16 mouse cellular contexts compared by ENCODE assay signal in genomic region chr3:89860343-89860742, GRCm38 (mm10). TPM values are rescaled to one million over a fixed set of nuclear protein-coding genes. Genes with fewer than 3 reads are reported as not detected.
DNase-seq lines count a peak whose midpoint lies in the region; ATAC-seq and TF ChIP-seq lines count a peak whose summit lies in the region.
"Had no signal": no experiment of that assay in that cellular context is flagged by ENCODE, and none has a peak within 500 bp of the region (broad histone marks: within the 10 kb centered on the region; RNA-seq: fewer than 3 reads in every experiment).

No protein-coding gene starts in this region.

- H3K9me3 ChIP-seq in forebrain, embryonic 10.5 days = peaks cover 5% of the 10 kb centered on the region; the same call in 1 of the 2 replicates
- no peaks in the 10 kb centered on the region for H3K9me3 ChIP-seq in forebrain, postnatal 0 days (ENCODE audit: low read length)
- peaks cover 4% of the 10 kb centered on the region; the same call in 1 of the 2 replicates for H3K9me3 ChIP-seq in heart, embryonic 11.5 days (replicated peaks; ENCODE audit: control insufficient read depth, low read length)
- no peaks in the 10 kb centered on the region; the same call in 1 of the 2 replicates for H3K9me3 ChIP-seq in limb, embryonic 13.5 days
- no peaks in the 10 kb centered on the region for H3K9me3 ChIP-seq in limb, embryonic 10.5 days (replicated peaks)
- H3K9me3 ChIP-seq in kidney, embryonic 14.5 days (ENCODE audit: control insufficient read depth, low read length) = no peaks in the 10 kb centered on the region
- H3K9me3 ChIP-seq: limb, embryonic 12.5 days; liver, embryonic 12.5 days; midbrain, embryonic 12.5 days; neural tube, embryonic 12.5 days had no signal

- intact Hi-C loops in heart, adult 2 months (cut with DNase I) = loop anchor here (2.0 kb wide), 1 partner anchor 52 kb away; the partner anchor contains the start of gene Il6ra

- ATAC-seq in forebrain, postnatal 0 days = no peak
- no peak for ATAC-seq in heart, embryonic 11.5 days (replicated peaks; ENCODE audit: insufficient number of reproducible peaks, low FRiP score, low TSS enrichment)
- no peak for ATAC-seq in limb, embryonic 13.5 days (ENCODE audit: low FRiP score, low read depth)
- no peak for ATAC-seq in kidney, embryonic 14.5 days (ENCODE audit: low FRiP score, low TSS enrichment)
- ATAC-seq: liver, embryonic 12.5 days had no signal

- 78% methylated on average over 3 of the region's 3 CpGs for WGBS in forebrain, embryonic 10.5 days
- WGBS in forebrain, postnatal 0 days = 74% methylated on average over 3 of the region's 3 CpGs
- 53% methylated on average over 3 of the region's 3 CpGs for WGBS in heart, adult 2 months
- 77% methylated on average over 3 of the region's 3 CpGs for WGBS in heart, embryonic 11.5 days (ENCODE audit: insufficient replicate concordance)
- WGBS in limb, embryonic 13.5 days = 81% methylated on average over 3 of the region's 3 CpGs
- 82% methylated on average over 3 of the region's 3 CpGs for WGBS in limb, embryonic 10.5 days
- WGBS in kidney, embryonic 14.5 days = 84% methylated on average over 3 of the region's 3 CpGs

- no peaks in the 10 kb centered on the region for H3K79me2 ChIP-seq in heart, adult 2 months (replicated peaks; ENCODE audit: control insufficient read depth, insufficient read depth, low read length)
- H3K79me2 ChIP-seq in myocyte (ENCODE audit: control insufficient read depth, insufficient read depth) = no peaks in the 10 kb centered on the region

- H3K4me2 ChIP-seq in forebrain, postnatal 0 days (ENCODE audit: low read depth) = no peak overlapping the region
- no peak overlapping the region for H3K4me2 ChIP-seq in heart, embryonic 11.5 days
- H3K4me2 ChIP-seq in limb, embryonic 13.5 days (replicated peaks) = no peak overlapping the region
- H3K4me2 ChIP-seq in myocyte (ENCODE audit: low read depth) = peak overlapping the region; percentile 67
- no peak overlapping the region for H3K4me2 ChIP-seq in kidney, embryonic 14.5 days (replicated peaks; ENCODE audit: low read depth, low read length)
- H3K4me2 ChIP-seq: limb, embryonic 12.5 days; liver, embryonic 12.5 days; midbrain, embryonic 12.5 days had no signal

- TF ChIP-seq EP300 in heart, adult 2 months (IDR thresholded peaks at IDR 0.05; ENCODE audit: insufficient read depth, low read depth, low read length) = no peak

- H3K27ac ChIP-seq in forebrain, embryonic 10.5 days = peak overlapping the region; percentile 37; the same call in 1 of the 2 replicates
- no peak overlapping the region for H3K27ac ChIP-seq in forebrain, postnatal 0 days (ENCODE audit: low read depth, low read length)
- H3K27ac ChIP-seq in heart, adult 2 months = peak overlapping the region; percentile 74
- no peak overlapping the region for H3K27ac ChIP-seq in heart, embryonic 11.5 days (ENCODE audit: low read depth, low read length)
- H3K27ac ChIP-seq in limb, embryonic 13.5 days = no peak overlapping the region
- H3K27ac ChIP-seq in limb, embryonic 10.5 days = no peak overlapping the region
- no peak overlapping the region for H3K27ac ChIP-seq in kidney, embryonic 14.5 days (ENCODE audit: low read depth, low read length)
- H3K27ac ChIP-seq: hindbrain, postnatal 0 days; limb, embryonic 12.5 days; liver, embryonic 12.5 days; midbrain, embryonic 12.5 days; neural tube, embryonic 12.5 days had no signal

- no peak overlapping the region for H3K4me3 ChIP-seq in forebrain, embryonic 10.5 days
- H3K4me3 ChIP-seq in forebrain, postnatal 0 days (ENCODE audit: low read depth, low read length) = no peak overlapping the region
- no peak overlapping the region for H3K4me3 ChIP-seq in heart, adult 2 months
- H3K4me3 ChIP-seq in heart, embryonic 11.5 days (ENCODE audit: low read depth, low read length) = no peak overlapping the region
- H3K4me3 ChIP-seq in limb, embryonic 13.5 days = no peak overlapping the region
- H3K4me3 ChIP-seq in limb, embryonic 10.5 days = no peak overlapping the region
- H3K4me3 ChIP-seq in myocyte = no peak overlapping the region
- H3K4me3 ChIP-seq in kidney, embryonic 14.5 days (ENCODE audit: low read length) = no peak overlapping the region
- H3K4me3 ChIP-seq: limb, embryonic 12.5 days; liver, embryonic 12.5 days; midbrain, embryonic 12.5 days; neural tube, embryonic 12.5 days had no signal

- no peak for DNase-seq in forebrain, embryonic 10.5 days (ENCODE audit: extremely low spot score, low spot score)
- DNase-seq in forebrain, postnatal 0 days = no peak
- no peak for DNase-seq in heart, adult 2 months
- DNase-seq in limb, embryonic 10.5 days (ENCODE audit: low spot score) = no peak
- DNase-seq: cerebellum, adult 9-10 months had no signal

- TF ChIP-seq CTCF in forebrain, postnatal 0 days (IDR thresholded peaks at IDR 0.05; ENCODE audit: low read depth) = no peak
- TF ChIP-seq CTCF in heart, adult 2 months (IDR thresholded peaks at IDR 0.05) = no peak

- no peaks in the 10 kb centered on the region for H3K36me3 ChIP-seq in forebrain, embryonic 10.5 days (replicated peaks)
- H3K36me3 ChIP-seq in forebrain, postnatal 0 days (ENCODE audit: insufficient read depth) = no peaks in the 10 kb centered on the region
- H3K36me3 ChIP-seq in heart, adult 2 months (ENCODE audit: control insufficient read depth, insufficient read depth, low read length) = peaks cover 12% of the 10 kb centered on the region
- no peaks in the 10 kb centered on the region for H3K36me3 ChIP-seq in heart, embryonic 11.5 days (ENCODE audit: control insufficient read depth, insufficient read depth, low read length)
- H3K36me3 ChIP-seq in limb, embryonic 13.5 days = no peaks in the 10 kb centered on the region
- H3K36me3 ChIP-seq in limb, embryonic 10.5 days = no peaks in the 10 kb centered on the region
- H3K36me3 ChIP-seq in myocyte (ENCODE audit: control insufficient read depth, insufficient read depth) = no peaks in the 10 kb centered on the region
- H3K36me3 ChIP-seq in kidney, embryonic 14.5 days (ENCODE audit: control insufficient read depth, insufficient read depth, low read length) = no peaks in the 10 kb centered on the region
- H3K36me3 ChIP-seq: limb, embryonic 12.5 days; liver, embryonic 12.5 days; midbrain, embryonic 12.5 days; neural tube, embryonic 12.5 days had no signal

- H3ac ChIP-seq in myocyte (ENCODE audit: control insufficient read depth, insufficient read length) = no peak overlapping the region

- H3K27me3 ChIP-seq in forebrain, embryonic 10.5 days (ENCODE audit: poor library complexity, severe bottlenecking) = peaks cover 14% of the 10 kb centered on the region
- no peaks in the 10 kb centered on the region for H3K27me3 ChIP-seq in forebrain, postnatal 0 days (ENCODE audit: insufficient read depth, low read length)
- no peaks in the 10 kb centered on the region for H3K27me3 ChIP-seq in heart, adult 2 months (ENCODE audit: control insufficient read depth, insufficient read depth, low read length)
- H3K27me3 ChIP-seq in heart, embryonic 11.5 days (ENCODE audit: control insufficient read depth, insufficient read depth, low read length) = no peaks in the 10 kb centered on the region
- no peaks in the 10 kb centered on the region for H3K27me3 ChIP-seq in limb, embryonic 13.5 days
- no peaks in the 10 kb centered on the region for H3K27me3 ChIP-seq in limb, embryonic 10.5 days (ENCODE audit: low read depth, poor library complexity, severe bottlenecking)
- H3K27me3 ChIP-seq in myocyte (ENCODE audit: control insufficient read depth, insufficient read depth, insufficient read length) = no peaks in the 10 kb centered on the region
- no peaks in the 10 kb centered on the region for H3K27me3 ChIP-seq in kidney, embryonic 14.5 days (ENCODE audit: control insufficient read depth, insufficient read depth, low read length)
- H3K27me3 ChIP-seq: limb, embryonic 12.5 days; neural tube, embryonic 12.5 days had no signal

- peaks cover 18% of the 10 kb centered on the region for H3K4me1 ChIP-seq in forebrain, embryonic 10.5 days
- peaks cover 8% of the 10 kb centered on the region; the same call in 1 of the 2 replicates for H3K4me1 ChIP-seq in forebrain, postnatal 0 days (ENCODE audit: insufficient read depth)
- H3K4me1 ChIP-seq in heart, adult 2 months (ENCODE audit: control insufficient read depth, insufficient read depth, low read length) = peaks cover 19% of the 10 kb centered on the region
- 0 out of 2 replicates have a peak, but pooled peaks cover 3% of the 10 kb centered on the region for H3K4me1 ChIP-seq in heart, embryonic 11.5 days (ENCODE audit: control insufficient read depth, insufficient read depth, low read length)
- H3K4me1 ChIP-seq in limb, embryonic 13.5 days = peaks cover 15% of the 10 kb centered on the region
- H3K4me1 ChIP-seq in limb, embryonic 10.5 days = peaks cover 14% of the 10 kb centered on the region
- no peaks in the 10 kb centered on the region for H3K4me1 ChIP-seq in kidney, embryonic 14.5 days (ENCODE audit: control insufficient read depth, insufficient read depth, low read length)

- H3K9ac ChIP-seq in forebrain, postnatal 0 days = no peak overlapping the region
- no peak overlapping the region for H3K9ac ChIP-seq in heart, adult 2 months (ENCODE audit: low read depth, low read length)
- H3K9ac ChIP-seq in heart, embryonic 11.5 days (ENCODE audit: low read depth, low read length) = no peak overlapping the region
- peak overlapping the region; percentile 39; the same call in 1 of the 2 replicates for H3K9ac ChIP-seq in limb, embryonic 13.5 days
- H3K9ac ChIP-seq in kidney, embryonic 14.5 days (ENCODE audit: low read depth, low read length) = no peak overlapping the region
- H3K9ac ChIP-seq: liver, embryonic 12.5 days; midbrain, embryonic 12.5 days; neural tube, embryonic 12.5 days had no signal

- no peak for TF ChIP-seq POLR2A in heart, adult 2 months (IDR thresholded peaks at IDR 0.05; ENCODE audit: insufficient read depth, low read depth, low read length)
- TF ChIP-seq POLR2A in myocyte (IDR thresholded peaks at IDR 0.05; ENCODE audit: insufficient read length, low read depth) = no peak

RNA-seq across cellular contexts. Expression of gene She, which starts 29.2 kb away (rescaled TPM):
- polyA plus RNA-seq in forebrain, embryonic 10.5 days (2016; fragmentation: Nextera tagmentation; extraction: Ambion mirVana) = 2.3 TPM in 2 replicates
- 1.8 and 2.1 TPM in 2 replicates for total RNA-seq in forebrain, postnatal 0 days (2014; rRNA removed)
- 0.65 and 0.86 TPM in 2 replicates for polyA plus RNA-seq in forebrain, postnatal 0 days (2015; fragmentation: Nextera tagmentation; extraction: Ambion mirVana)
- 10 to 100 TPM; 12.3 to 13.3 TPM for total RNA-seq in heart, adult 2 months (2021)
- 3.4 and 7.7 TPM in 2 replicates for polyA plus RNA-seq in heart, adult 2 months (2012; rRNA removed)
- 6.7 and 6.9 TPM in 2 replicates for polyA plus RNA-seq in heart, embryonic 11.5 days (2014; fragmentation: Nextera tagmentation; extraction: Ambion mirVana)
- 3.1 and 3.6 TPM in 2 replicates for polyA plus RNA-seq in limb, embryonic 13.5 days (2015; fragmentation: Nextera tagmentation; extraction: Ambion mirVana)
- polyA plus RNA-seq in limb, embryonic 10.5 days (2016; fragmentation: Nextera tagmentation; extraction: Ambion mirVana) = 2.8 and 3.1 TPM in 2 replicates
- not detected for polyA plus RNA-seq in myocyte (2012; fragmentation: generic; extraction: Trizol)
- 5.4 and 8.2 TPM in 2 replicates for polyA plus RNA-seq in kidney, embryonic 14.5 days (2014; fragmentation: Nextera tagmentation; extraction: Ambion mirVana)
- total RNA-seq: hematopoietic stem cell, adult 5-6 weeks; monocyte, adult 5-6 weeks had no signal

RNA-seq across cellular contexts. Expression of gene Il6ra, which starts 52.7 kb away (rescaled TPM):
- polyA plus RNA-seq in forebrain, embryonic 10.5 days (2016; fragmentation: Nextera tagmentation; extraction: Ambion mirVana) = 0.35 and 0.50 TPM in 2 replicates
- 1.1 and 1.7 TPM in 2 replicates for total RNA-seq in forebrain, postnatal 0 days (2014; rRNA removed)
- 1.6 and 1.7 TPM in 2 replicates for polyA plus RNA-seq in forebrain, postnatal 0 days (2015; fragmentation: Nextera tagmentation; extraction: Ambion mirVana)
- 1 to 10 TPM; 4.3 to 4.8 TPM for total RNA-seq in heart, adult 2 months (2021)
- 2.5 and 2.8 TPM in 2 replicates for polyA plus RNA-seq in heart, adult 2 months (2012; rRNA removed)
- polyA plus RNA-seq in heart, embryonic 11.5 days (2014; fragmentation: Nextera tagmentation; extraction: Ambion mirVana) = 0.08 and 0.23 TPM in 2 replicates
- polyA plus RNA-seq in limb, embryonic 13.5 days (2015; fragmentation: Nextera tagmentation; extraction: Ambion mirVana) = 0.96 and 1.2 TPM in 2 replicates
- 0.25 and 0.38 TPM in 2 replicates for polyA plus RNA-seq in limb, embryonic 10.5 days (2016; fragmentation: Nextera tagmentation; extraction: Ambion mirVana)
- 0.91 TPM for polyA plus RNA-seq in myocyte (2012; fragmentation: generic; extraction: Trizol)
- 0.55 and 1.1 TPM in 2 replicates for polyA plus RNA-seq in kidney, embryonic 14.5 days (2014; fragmentation: Nextera tagmentation; extraction: Ambion mirVana)

Comparison
In these comparisons a context has a peak if more than half of its experiments do, and no peak if none do; other contexts are left out.
1. H3K27ac ChIP-seq: peak in forebrain, embryonic 10.5 days (single experiment) and heart, adult 2 months (single experiment); none in forebrain, postnatal 0 days (single experiment), heart, embryonic 11.5 days (single experiment), limb, embryonic 13.5 days (single experiment), limb, embryonic 10.5 days (single experiment) and kidney, embryonic 14.5 days (single experiment).